ENCODE assay signal across 8 mouse cellular contexts in the genomic region with DNA sequence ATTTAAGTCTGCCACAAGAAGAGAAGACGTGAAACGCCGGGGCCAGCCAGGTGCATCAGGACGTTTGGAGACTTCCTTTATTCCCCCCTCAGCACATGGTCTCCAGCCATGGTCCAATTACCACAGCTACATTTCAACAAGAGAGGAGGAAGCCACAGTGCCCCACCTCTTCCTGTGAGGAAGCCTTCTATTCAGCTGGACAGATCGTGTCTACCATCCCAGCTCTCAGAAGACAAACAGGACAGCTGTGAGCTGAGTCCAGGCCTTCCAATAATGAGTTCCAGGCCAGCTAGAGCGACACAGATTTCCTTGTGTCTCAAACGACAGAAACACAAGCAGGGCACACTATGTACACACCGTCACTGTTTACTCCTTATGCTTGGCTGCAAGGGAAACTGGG.
DNase-seq lines count a peak whose midpoint lies in the region; ATAC-seq lines count a peak whose summit lies in the region.
"Had no signal": no experiment of that assay in that cellular context is flagged by ENCODE, and none has a peak within 500 bp of the region (broad histone marks: within the 10 kb centered on the region; RNA-seq: fewer than 3 reads in every experiment).

No protein-coding gene starts in this region.

- H3K4me3 ChIP-seq in embryonic facial prominence, embryonic 11.5 days (ENCODE audit: low read depth, low read length): no peak overlapping the region
- no peak overlapping the region for H3K4me3 ChIP-seq in hindbrain, embryonic 14.5 days (replicated peaks; ENCODE audit: low read length)
- H3K4me3 ChIP-seq: embryonic facial prominence, embryonic 15.5 days had no signal

- no peaks in the 10 kb centered on the region for H3K9me3 ChIP-seq in embryonic facial prominence, embryonic 11.5 days (replicated peaks; ENCODE audit: control insufficient read depth, low read length)
- H3K9me3 ChIP-seq in hindbrain, embryonic 14.5 days (ENCODE audit: control insufficient read depth, low read length): no peaks in the 10 kb centered on the region
- H3K9me3 ChIP-seq: embryonic facial prominence, embryonic 15.5 days had no signal

- H3K4me1 ChIP-seq in embryonic facial prominence, embryonic 11.5 days (ENCODE audit: control insufficient read depth, insufficient read depth, low read length): no peaks in the 10 kb centered on the region; the same call in 1 of the 2 replicates
- H3K4me1 ChIP-seq in hindbrain, embryonic 14.5 days (replicated peaks; ENCODE audit: control insufficient read depth, insufficient read depth, low read length): peaks cover 6% of the 10 kb centered on the region; the same call in 1 of the 2 replicates

- H3K4me2 ChIP-seq in embryonic facial prominence, embryonic 11.5 days (ENCODE audit: low read depth, low read length): no peak overlapping the region
- H3K4me2 ChIP-seq in hindbrain, embryonic 14.5 days (replicated peaks): no peak overlapping the region
- H3K4me2 ChIP-seq: embryonic facial prominence, embryonic 15.5 days had no signal

- DNase-seq in ZHBTc4 (ENCODE audit: low read depth, low spot score) (peak; percentile 12), adipocyte (ENCODE audit: low spot score) (no peak)
- peak; percentile 11 for DNase-seq in embryonic facial prominence, embryonic 11.5 days (ENCODE audit: low spot score)
- DNase-seq in kidney, postnatal 36 days: peak; percentile 32 to 54
- no peak for DNase-seq in right cerebral cortex, postnatal 14 days
- no peak for DNase-seq in hindbrain, embryonic 14.5 days (ENCODE audit: low spot score)

- no peaks in the 10 kb centered on the region for H3K27me3 ChIP-seq in embryonic facial prominence, embryonic 11.5 days (ENCODE audit: control insufficient read depth, insufficient read depth, low read length)
- no peaks in the 10 kb centered on the region for H3K27me3 ChIP-seq in hindbrain, embryonic 14.5 days (ENCODE audit: control insufficient read depth, insufficient read depth, low read length)
- H3K27me3 ChIP-seq: embryonic facial prominence, embryonic 15.5 days had no signal

- H3K9ac ChIP-seq in embryonic facial prominence, embryonic 11.5 days (replicated peaks; ENCODE audit: low read length): no peak overlapping the region
- H3K9ac ChIP-seq in hindbrain, embryonic 14.5 days: no peak overlapping the region
- H3K9ac ChIP-seq: embryonic facial prominence, embryonic 15.5 days had no signal

- H3K36me3 ChIP-seq in embryonic facial prominence, embryonic 11.5 days (replicated peaks; ENCODE audit: control insufficient read depth, insufficient read depth, low read depth, low read length): no peaks in the 10 kb centered on the region
- H3K36me3 ChIP-seq in hindbrain, embryonic 14.5 days (replicated peaks; ENCODE audit: control insufficient read depth, insufficient read depth): peaks cover 7% of the 10 kb centered on the region; the same call in 1 of the 2 replicates
- H3K36me3 ChIP-seq: embryonic facial prominence, embryonic 15.5 days had no signal

- H3K27ac ChIP-seq in embryonic facial prominence, embryonic 11.5 days (replicated peaks; ENCODE audit: low read depth, low read length): no peak overlapping the region
- no peak overlapping the region for H3K27ac ChIP-seq in hindbrain, embryonic 14.5 days
- H3K27ac ChIP-seq: embryonic facial prominence, embryonic 15.5 days had no signal

- no peak for ATAC-seq in embryonic facial prominence, embryonic 11.5 days (replicated peaks; ENCODE audit: insufficient number of reproducible peaks, low FRiP score, low TSS enrichment, low read depth)
- peak; percentile 81 for ATAC-seq in monocyte, adult 5-6 weeks (replicated peaks; ENCODE audit: insufficient number of reproducible peaks, low FRiP score, low TSS enrichment, poor library complexity, severe bottlenecking)
- no peak for ATAC-seq in hindbrain, embryonic 14.5 days (ENCODE audit: low FRiP score)

- WGBS in embryonic facial prominence, embryonic 11.5 days: 40% methylated on average over 8 of the region's 8 CpGs
- 67% methylated on average over 8 of the region's 8 CpGs for WGBS in hindbrain, embryonic 14.5 days

Comparison
In these comparisons a context has a peak if more than half of its experiments do, and no peak if none do; other contexts are left out.
1. DNase-seq: peak in ZHBTc4 (single experiment), embryonic facial prominence, embryonic 11.5 days (single experiment) and kidney, postnatal 36 days (2 of 2); none in adipocyte (single experiment), right cerebral cortex, postnatal 14 days (single experiment) and hindbrain, embryonic 14.5 days (single experiment).